Mouse (Mus musculus) brain, embryonic 14.5 days (tissue): Measurements from ENCODE around the gene Nr2f2. TPM values are rescaled to one million over a fixed set of nuclear protein-coding genes. Genes with fewer than 3 reads are reported as not detected.

Source experiments
- DNase-seq: peaks from one replicate; pipeline ENCODE4 v3.0.0-alpha.2; 2011; ENCODE audit warnings: low read depth
- CTCF ChIP-seq: fragments of 200-500 bp; IDR thresholded peaks from 2 replicates; pipeline ENCODE4 v1.5.1; 2012; ENCODE audit warnings: inconsistent platforms, mild to moderate bottlenecking, moderate library complexity, borderline replicate concordance; ENCODE audit not compliant: insufficient read depth, insufficient read length; ENCODE audit errors: extremely low read depth
- POLR2A ChIP-seq: fragments of 200-500 bp; IDR thresholded peaks from 2 replicates; pipeline ENCODE4 v1.6.1; 2012; ENCODE audit warnings: mild to moderate bottlenecking, inconsistent platforms, borderline replicate concordance; ENCODE audit not compliant: poor library complexity, insufficient read depth, insufficient read length, severe bottlenecking; ENCODE audit errors: extremely low read depth
- polyA plus RNA-seq: library from polyadenylated mRNA; depleted of rRNA; stranded (reverse); fragments of >200 nt; gene quantifications from 2 replicates; pipeline ENCODE4 v1.2.3, GENCODE M21; 2012

Gene Nr2f2
- polyA plus RNA-seq, 1 experiment, result 291 TPM

DNA sequence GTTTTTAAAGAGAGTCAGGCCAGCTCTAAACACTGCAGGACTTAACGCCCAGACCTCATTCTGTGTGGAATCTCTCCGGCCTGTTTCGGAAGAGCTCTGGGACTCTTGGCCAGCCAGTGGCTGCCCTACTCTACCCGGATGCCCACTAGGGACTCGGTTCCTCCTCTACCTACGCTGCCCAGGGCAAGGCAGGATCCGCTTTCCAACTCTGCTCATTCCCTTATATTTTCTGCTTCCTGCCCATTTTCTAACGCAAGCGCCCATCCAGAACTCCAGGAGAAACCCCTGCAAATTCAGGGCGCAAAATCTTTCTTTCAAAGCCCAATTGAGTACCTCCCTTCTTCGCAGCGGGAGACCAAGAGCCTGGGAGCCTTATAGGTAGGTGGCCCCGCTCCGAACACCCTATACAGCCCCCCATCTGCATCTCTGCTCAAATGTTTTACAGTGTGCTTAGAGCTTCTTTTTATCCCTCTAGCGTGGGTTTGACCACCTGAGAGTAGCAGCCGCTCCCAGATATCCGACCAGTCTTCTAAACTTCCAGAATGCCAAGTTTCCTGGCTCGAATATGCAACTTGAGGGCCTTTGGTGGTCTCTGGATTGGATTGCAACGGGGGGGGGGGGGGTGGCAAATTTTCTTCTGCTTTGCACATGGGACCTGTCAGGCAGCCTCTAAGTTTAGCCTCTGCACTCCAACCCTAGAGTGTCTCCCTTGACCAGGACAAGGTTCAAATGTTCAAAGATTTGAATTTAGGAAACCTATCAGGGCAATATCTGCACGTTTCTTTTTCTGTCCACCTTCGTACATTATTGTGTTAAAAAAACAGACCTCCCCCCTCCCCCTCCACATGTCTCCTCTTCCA lies 40.1 kb downstream of the Nr2f2 start:
- peak; percentile 43 for DNase-seq
- TF ChIP-seq POLR2A (no peak), CTCF (no peak)

DNA sequence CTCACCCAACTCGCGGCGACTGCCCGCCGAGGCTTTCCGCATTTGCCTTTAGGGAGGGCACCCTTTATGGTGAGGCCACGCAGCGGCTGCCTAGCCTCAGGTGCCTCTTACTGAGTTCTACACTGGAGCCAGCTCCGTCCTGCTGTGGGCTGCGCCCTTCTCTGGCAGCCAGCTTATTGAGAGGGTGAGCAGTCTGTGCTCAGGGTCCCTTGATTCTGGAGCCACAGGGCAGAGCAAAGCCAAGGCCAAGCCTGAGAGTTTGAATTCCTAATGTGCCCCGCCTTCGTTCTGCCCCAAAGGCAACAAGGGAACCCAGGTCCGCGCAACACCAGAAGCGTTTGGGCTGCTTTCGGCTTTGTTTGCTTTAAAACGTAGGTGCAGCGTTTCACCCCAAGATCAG lies 41.2 kb downstream of the Nr2f2 start:
- no peak for TF ChIP-seq CTCF
- peak; percentile 54 for DNase-seq

DNA sequence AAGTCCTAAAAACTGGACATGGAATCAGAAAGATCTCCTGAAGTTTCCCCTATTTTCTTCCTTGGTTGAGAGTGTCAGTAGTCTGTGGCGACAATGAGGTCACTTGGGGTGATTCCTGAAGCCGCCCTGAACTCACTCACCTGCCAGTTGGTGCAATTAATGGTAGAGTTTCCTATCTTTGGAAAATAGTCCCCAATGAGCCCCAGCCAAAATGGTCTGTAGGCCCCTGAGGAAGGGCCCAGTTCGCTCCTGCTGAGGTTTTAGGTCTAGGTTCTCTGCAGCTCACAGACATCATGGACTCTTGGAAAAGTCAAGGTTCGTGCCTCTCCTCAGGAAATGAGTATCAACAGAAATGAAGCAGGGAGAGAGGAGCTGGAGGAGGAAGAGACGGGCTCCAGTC lies 42.0 kb downstream of the Nr2f2 start:
- TF ChIP-seq POLR2A (no peak), CTCF (no peak)
- no peak for DNase-seq

DNA sequence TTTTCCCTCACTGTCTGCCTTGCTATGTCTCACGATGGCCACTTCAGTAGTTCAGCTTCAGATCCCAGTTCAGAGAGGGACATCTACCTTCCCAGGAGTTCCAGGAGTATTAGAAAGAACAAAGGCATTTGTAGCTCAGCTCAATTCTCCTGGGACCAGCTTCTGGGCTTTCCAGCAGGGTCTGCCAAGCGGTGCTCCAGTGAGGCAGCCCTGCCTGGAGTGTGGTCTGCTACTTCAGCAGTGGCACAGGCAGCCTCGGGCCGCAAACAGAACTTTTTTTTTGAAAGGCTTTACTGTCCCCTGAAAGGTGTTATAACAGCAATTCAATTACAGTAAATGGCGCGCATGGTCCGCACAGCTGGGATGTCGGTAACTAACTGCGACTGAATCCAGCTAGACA lies 42.5 kb downstream of the Nr2f2 start:
- TF ChIP-seq POLR2A, result no peak
- no peak for TF ChIP-seq CTCF
- peak; percentile 52 for DNase-seq

DNA sequence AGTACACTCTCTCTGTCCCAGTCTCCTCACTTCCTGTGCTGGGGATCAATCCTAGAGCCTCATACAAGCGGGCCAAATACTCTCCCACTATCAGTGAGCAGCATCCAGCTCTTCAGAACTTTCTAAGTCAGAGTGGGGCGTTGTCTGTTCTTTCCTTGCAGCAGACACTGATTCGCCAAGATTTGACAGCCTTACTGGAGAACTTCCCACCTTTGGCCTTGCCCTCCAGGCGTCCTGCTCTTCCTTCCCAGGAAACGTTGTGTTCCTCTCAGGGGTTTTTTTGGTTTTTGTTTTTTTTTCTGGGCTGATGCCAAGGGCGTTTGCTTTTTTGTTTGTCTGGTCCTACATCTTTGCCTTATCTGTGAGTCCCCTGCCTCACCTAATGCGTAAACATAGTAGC lies 60.8 kb downstream of the Nr2f2 start:
- no peak for DNase-seq
- TF ChIP-seq POLR2A (no peak), CTCF (no peak)

DNA sequence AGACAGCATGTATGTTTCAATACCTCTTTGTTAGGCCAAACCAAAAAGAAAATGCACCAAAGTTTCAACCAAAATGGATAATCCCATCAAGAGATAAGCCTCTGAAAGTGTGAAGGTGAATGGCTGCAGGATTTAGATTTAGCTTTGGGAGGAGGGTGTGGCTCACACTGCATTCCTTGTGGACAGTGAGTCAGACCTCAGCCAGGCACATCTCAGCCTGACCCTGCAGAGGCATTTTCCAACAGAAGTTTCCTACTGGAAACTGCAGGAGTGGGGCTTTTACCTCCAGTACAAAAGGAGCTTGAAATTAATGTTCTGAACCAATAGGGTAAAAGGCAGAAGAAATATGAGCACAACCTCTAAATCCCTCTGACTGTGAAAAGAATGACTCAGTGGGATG lies 62.1 kb downstream of the Nr2f2 start:
- DNase-seq, result no peak
- TF ChIP-seq POLR2A (no peak), CTCF (no peak)
